Mouse (Mus musculus) lung, postnatal 0 days (tissue): ENCODE measurements at regions not wholly inside any gene's neighbourhood (a gene's known extent, or its start where the extent isn't known, plus 50 kb on each side); places are given as distances from the start of the nearest gene placed in this dataset.

Experiments used
- ATAC-seq: fragments of 200-750 bp; cut with Nextera tagmentation; 2 replicates; pipeline ENCODE4 v1.8.0; 2017; ENCODE audit warnings: moderate library complexity
- DNase-seq: peaks from one replicate; pipeline ENCODE4 v3.0.0-alpha.2; 2016; ENCODE audit warnings: low spot score
- H3K27ac ChIP-seq: fragments of 300-500 bp; sonication (generic); 2 replicates; pipeline ENCODE4 v1.5.1; 2014; ENCODE audit warnings: antibody characterized with exemption, mild to moderate bottlenecking, low read length, mixed read lengths
- H3K27me3 ChIP-seq: fragments of 300-500 bp; sonication (generic); replicated peaks from 2 replicates; pipeline ENCODE4 v1.6.1; 2014; ENCODE audit warnings: low read length, mixed read lengths; ENCODE audit not compliant: insufficient read depth
- H3K36me3 ChIP-seq: fragments of 300-500 bp; sonication (generic); 2 replicates; pipeline ENCODE4 v1.6.1; 2014; ENCODE audit warnings: low read length, mixed read lengths; ENCODE audit not compliant: insufficient read depth
- H3K4me1 ChIP-seq: fragments of 300-500 bp; sonication (generic); 2 replicates; pipeline ENCODE4 v1.6.1; 2014; ENCODE audit warnings: antibody characterized with exemption, low read depth, low read length, mixed read lengths; ENCODE audit not compliant: insufficient read depth
- H3K4me2 ChIP-seq: fragments of 300-500 bp; sonication (generic); replicated peaks from 2 replicates; pipeline ENCODE4 v1.6.1; 2014; ENCODE audit warnings: low read depth, mild to moderate bottlenecking, low read length, moderate library complexity, mixed read lengths
- H3K4me3 ChIP-seq: fragments of 300-500 bp; sonication (generic); 2 replicates; pipeline ENCODE4 v1.5.1; 2014; ENCODE audit warnings: low read depth, low read length
- H3K9ac ChIP-seq: fragments of 300-500 bp; sonication (generic); replicated peaks from 2 replicates; pipeline ENCODE4 v1.6.1; 2014; ENCODE audit warnings: low read depth, mild to moderate bottlenecking
- H3K9me3 ChIP-seq: fragments of 300-500 bp; sonication (generic); 2 replicates; pipeline ENCODE4 v1.6.1; 2016; ENCODE audit warnings: low read length, mixed read lengths
- CTCF ChIP-seq: IDR thresholded peaks from 2 replicates; pipeline ENCODE4 v1.5.1; 2016; ENCODE audit warnings: antibody characterized with exemption, mild to moderate bottlenecking
- EP300 ChIP-seq: IDR thresholded peaks from 2 replicates; pipeline ENCODE4 v1.6.1; 2016; ENCODE audit warnings: antibody characterized with exemption, mild to moderate bottlenecking, control low read depth
- WGBS: fragments of 180-500 bp; shearing (Covaris S2); extraction: QIAGEN DNeasy Blood & Tissue Kit; methylation state at CpG from one replicate; pipeline ENCODE4 v1.1.7; 2014; 5-methylcytosine and 5-hydroxymethylcytosine counted together

GRCm38 (mm10) chr11:41533009-41533408, 467.6 kb downstream of the Gabrg2 start:
- Histone ChIP-seq H3K36me3 (no peaks in the 10 kb centered on the region), H3K27me3 (no peaks in the 10 kb centered on the region), H3K9me3 (no peaks in the 10 kb centered on the region), H3K4me1 (no peaks in the 10 kb centered on the region), H3K9ac (no peak overlapping the region), H3K4me2 (no peak overlapping the region), H3K27ac (no peak overlapping the region), H3K4me3 (no peak overlapping the region)
- WGBS: 62% methylated on average over 2 of the region's 2 CpGs
- ATAC-seq: no peak
- no peak for DNase-seq
- no peak for TF ChIP-seq CTCF

- Histone ChIP-seq H3K27me3 (no peaks in the 10 kb centered on the region), H3K4me1 (no peaks in the 10 kb centered on the region), H3K9me3 (no peaks in the 10 kb centered on the region), H3K9ac (no peak overlapping the region), H3K4me3 (no peak overlapping the region), H3K4me2 (no peak overlapping the region), H3K27ac (no peak overlapping the region), H3K36me3 (no peaks in the 10 kb centered on the region)
- no peak for TF ChIP-seq CTCF
- no peak for TF ChIP-seq EP300
- no peak for DNase-seq
- WGBS: 69% methylated on average over 7 of the region's 7 CpGs
- no peak for ATAC-seq
These were observed 468.4 kb downstream of the Gabrg2 start for GRCm38 (mm10) chr11:41531971-41532896.

DNA sequence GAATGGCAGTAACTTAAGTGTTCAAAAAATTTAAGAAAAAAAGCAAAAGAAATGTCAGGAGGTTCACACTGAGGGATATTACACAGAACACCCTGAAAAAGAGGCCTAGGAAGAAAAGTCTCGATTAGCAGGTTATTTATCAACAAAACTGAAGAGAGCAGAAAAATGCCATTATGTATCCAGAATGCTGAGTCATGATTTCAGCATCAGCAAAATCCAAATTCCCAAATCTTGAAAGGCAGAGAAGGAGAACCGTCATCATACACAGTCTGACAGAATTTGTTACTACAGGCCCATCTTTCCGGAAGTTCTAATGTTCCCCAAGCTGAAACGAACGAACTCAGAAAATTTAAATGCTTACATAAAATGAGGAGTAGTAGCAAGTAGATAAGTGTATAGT, 475.7 kb downstream of the Gabrg2 start:
- H3K9me3 ChIP-seq: no peaks in the 10 kb centered on the region

GRCm38 (mm10) chr11:41493277-41493676, 507.4 kb downstream of the Gabrg2 start:
- H3K9ac ChIP-seq: no peak overlapping the region
- no peaks in the 10 kb centered on the region for H3K4me1 ChIP-seq
- H3K36me3 ChIP-seq: no peaks in the 10 kb centered on the region
- no peak for TF ChIP-seq EP300
- no peak for TF ChIP-seq CTCF
- no peak overlapping the region for H3K27ac ChIP-seq
- H3K27me3 ChIP-seq: no peaks in the 10 kb centered on the region
- 63% methylated on average over 7 of the region's 7 CpGs for WGBS
- H3K4me3 ChIP-seq: no peak overlapping the region
- H3K4me2 ChIP-seq: no peak overlapping the region
- ATAC-seq (no peak), DNase-seq (no peak)
- no peaks in the 10 kb centered on the region for H3K9me3 ChIP-seq

More for the DNA sequence above, 475.7 kb downstream of the Gabrg2 start:
- WGBS: 82% methylated on average over 5 of the region's 5 CpGs
- H3K4me3 ChIP-seq: no peak overlapping the region
- H3K27me3 ChIP-seq: no peaks in the 10 kb centered on the region
- H3K4me1 ChIP-seq: no peaks in the 10 kb centered on the region
- ATAC-seq (no peak), DNase-seq (no peak)
- no peak overlapping the region for H3K4me2 ChIP-seq
- H3K9ac ChIP-seq: no peak overlapping the region
- no peak for TF ChIP-seq CTCF
- no peak for TF ChIP-seq EP300
- no peaks in the 10 kb centered on the region for H3K36me3 ChIP-seq
- H3K27ac ChIP-seq: no peak overlapping the region

GRCm38 (mm10) chr11:41491966-41492365, 508.7 kb downstream of the Gabrg2 start:
- no peak for DNase-seq
- 63% methylated on average over 5 of the region's 5 CpGs for WGBS
- no peaks in the 10 kb centered on the region for H3K9me3 ChIP-seq
- no peak overlapping the region for H3K4me3 ChIP-seq
- no peak for TF ChIP-seq EP300
- TF ChIP-seq CTCF: no peak
- H3K4me2 ChIP-seq: no peak overlapping the region
- no peaks in the 10 kb centered on the region for H3K27me3 ChIP-seq
- H3K9ac ChIP-seq: no peak overlapping the region
- H3K27ac ChIP-seq: no peak overlapping the region
- H3K36me3 ChIP-seq: no peaks in the 10 kb centered on the region
- no peak for ATAC-seq
- H3K4me1 ChIP-seq: no peaks in the 10 kb centered on the region

- ATAC-seq (no peak), DNase-seq (no peak)
- Histone ChIP-seq H3K9me3 (no peaks in the 10 kb centered on the region), H3K4me1 (no peaks in the 10 kb centered on the region), H3K27me3 (no peaks in the 10 kb centered on the region), H3K4me3 (no peak overlapping the region), H3K27ac (no peak overlapping the region), H3K9ac (no peak overlapping the region), H3K4me2 (no peak overlapping the region), H3K36me3 (no peaks in the 10 kb centered on the region)
- TF ChIP-seq CTCF (no peak), EP300 (no peak)
- WGBS: 81% methylated on average over 3 of the region's 3 CpGs
These were observed 509.4 kb downstream of the Gabrg2 start for GRCm38 (mm10) chr11:41491279-41491678.
